Mouse (Mus musculus): ENCODE measurements around the gene Ndufv3. TPM values are rescaled to one million over a fixed set of nuclear protein-coding genes. Genes with fewer than 3 reads are reported as not detected.
A peak's percentile ranks its signal among the peaks of the same experiment; 100 is the strongest.
"Not testable (repeated sequence)": the region's sequence is repeated elsewhere in the genome, so short reads cannot be mapped to it uniquely, and the experiment has no call there.

The Ndufv3 gene
- total RNA-seq, 2 experiments from 2014 or later: 231 to 260 TPM

GRCm38 (mm10) chr17:31510944-31511343 is 9.0 kb upstream of the Ndufv3 start:
- intact Hi-C loops (cut with DNase I): no loop called here
- no peak for DNase-seq (ENCODE audit: low spot score in 2 of 2)

GRCm38 (mm10) chr17:31511792-31512495 is 8.0 kb upstream of the Ndufv3 start:
- intact Hi-C loops (cut with DNase I): no loop called here
- peak; percentile 89 to 90 for DNase-seq (ENCODE audit: low spot score in 2 of 2)

GRCm38 (mm10) chr17:31512593-31512992 is 7.3 kb upstream of the Ndufv3 start:
- intact Hi-C loops (cut with DNase I): no loop called here
- DNase-seq (ENCODE audit: low spot score in 2 of 2): no peak

- DNase-seq (ENCODE audit: low spot score in 2 of 2): no peak
- intact Hi-C loops (cut with DNase I): no loop called here
These were observed 5.2 kb upstream of the Ndufv3 start for GRCm38 (mm10) chr17:31514696-31515095.

- intact Hi-C loops (cut with DNase I): no loop called here
- no peak for DNase-seq (ENCODE audit: low spot score in 2 of 2)
These were observed 470 bp upstream of the Ndufv3 start for GRCm38 (mm10) chr17:31519344-31519945.

GRCm38 (mm10) chr17:31520895-31521294 is 980 bp downstream of the Ndufv3 start:
- no peak for DNase-seq (ENCODE audit: low spot score in 2 of 2)
- intact Hi-C loops (cut with DNase I): loop anchor here (2.0 to 5.0 kb wide), 3 partner anchors 44 to 506 kb away; partner anchors contain the start of genes Pknox1 and U2af1

GRCm38 (mm10) chr17:31521948-31522347 is 2.0 kb downstream of the Ndufv3 start:
- intact Hi-C loops (cut with DNase I): loop anchor here (2.0 to 5.0 kb wide), 3 partner anchors 43 to 505 kb away; partner anchors contain the start of genes Pknox1 and U2af1
- DNase-seq (ENCODE audit: low spot score in 2 of 2): no peak

GRCm38 (mm10) chr17:31525114-31525513 is 5.2 kb downstream of the Ndufv3 start:
- intact Hi-C loops (cut with DNase I): no loop called here

GRCm38 (mm10) chr17:31525816-31526215 is 5.9 kb downstream of the Ndufv3 start:
- no peak for DNase-seq (ENCODE audit: low spot score in 2 of 2)
- intact Hi-C loops (cut with DNase I): no loop called here

More at GRCm38 (mm10) chr17:31525114-31525513, 5.2 kb downstream of the Ndufv3 start:
- no peak for DNase-seq (ENCODE audit: low spot score in 2 of 2)

- no peak for DNase-seq (ENCODE audit: low spot score in 2 of 2)
- intact Hi-C loops (cut with DNase I): no loop called here
These were observed 9.4 kb downstream of the Ndufv3 start for GRCm38 (mm10) chr17:31529314-31529713.

GRCm38 (mm10) chr17:31531441-31532158 is 11.7 kb downstream of the Ndufv3 start:
- DNase-seq (ENCODE audit: low spot score in 2 of 2): no peak
- intact Hi-C loops (cut with DNase I): no loop called here

GRCm38 (mm10) chr17:31532331-31532730 is 12.4 kb downstream of the Ndufv3 start:
- intact Hi-C loops (cut with DNase I); DNase-seq (ENCODE audit: low spot score in 2 of 2): not testable (repeated sequence)

- intact Hi-C loops (cut with DNase I): no loop called here
- DNase-seq (ENCODE audit: low spot score in 2 of 2): no peak
These were observed 15.4 kb downstream of the Ndufv3 start for GRCm38 (mm10) chr17:31535358-31535757.

- intact Hi-C loops (cut with DNase I): no loop called here
- DNase-seq (ENCODE audit: low spot score in 2 of 2): peak; percentile 68 to 75
These were observed 16.1 kb downstream of the Ndufv3 start for GRCm38 (mm10) chr17:31535871-31536629.

GRCm38 (mm10) chr17:31540101-31540500 is 20.2 kb downstream of the Ndufv3 start:
- intact Hi-C loops (cut with DNase I): no loop called here
- no peak for DNase-seq (ENCODE audit: low spot score in 2 of 2)

- no peak for DNase-seq (ENCODE audit: low spot score in 2 of 2)
- intact Hi-C loops (cut with DNase I): no loop called here
These were observed 21.0 kb downstream of the Ndufv3 start for GRCm38 (mm10) chr17:31540809-31541459.

- no peak for DNase-seq (ENCODE audit: low spot score in 2 of 2)
- intact Hi-C loops (cut with DNase I): no loop called here
These were observed 21.5 kb downstream of the Ndufv3 start for GRCm38 (mm10) chr17:31541460-31541831.

GRCm38 (mm10) chr17:31543574-31543973 is 23.7 kb downstream of the Ndufv3 start:
- no peak for DNase-seq (ENCODE audit: low spot score in 2 of 2)
- intact Hi-C loops (cut with DNase I): no loop called here

- intact Hi-C loops (cut with DNase I): no loop called here
- no peak for DNase-seq (ENCODE audit: low spot score in 2 of 2)
These were observed 26.7 kb downstream of the Ndufv3 start for GRCm38 (mm10) chr17:31546444-31547196.
